Mouse (Mus musculus) megakaryocyte, embryonic 14.5 days (primary cell): ENCODE measurements at regions not wholly inside any gene's neighbourhood (a gene's known extent, or its start where the extent isn't known, plus 50 kb on each side); places are given as distances from the start of the nearest gene placed in this dataset.

Experiments
- H3K27me3 ChIP-seq: replicated peaks from 2 replicates; pipeline ENCODE3; 2012; ENCODE audit warnings: inconsistent platforms
- H3K36me3 ChIP-seq: replicated peaks from 2 replicates; pipeline ENCODE3; 2012; ENCODE audit warnings: low read length, inconsistent platforms, mixed read lengths
- H3K4me1 ChIP-seq: 2 replicates; pipeline ENCODE4 v1.6.1; 2012; ENCODE audit warnings: inconsistent platforms
- H3K4me3 ChIP-seq: replicated peaks from 2 replicates; pipeline ENCODE3; 2012; ENCODE audit warnings: moderate library complexity, mild to moderate bottlenecking, inconsistent platforms
- H3K9me3 ChIP-seq: 2 replicates; pipeline ENCODE4 v1.6.1; 2012; ENCODE audit warnings: inconsistent platforms
- FLI1 ChIP-seq: IDR thresholded peaks from 2 replicates; pipeline ENCODE4 v1.6.1; 2012; ENCODE audit warnings: low read length, inconsistent platforms, mixed read lengths
- GATA1 ChIP-seq: IDR thresholded peaks from 3 replicates; pipeline ENCODE4 v1.6.1; 2012; ENCODE audit warnings: mixed read lengths, low read length, inconsistent platforms, borderline replicate concordance

- Histone ChIP-seq H3K27me3 (no peaks in the 10 kb centered on the region), H3K4me3 (no peak overlapping the region), H3K36me3 (no peaks in the 10 kb centered on the region), H3K9me3 (no peaks in the 10 kb centered on the region; the same call in 1 of the 2 replicates), H3K4me1 (no peaks in the 10 kb centered on the region)
- TF ChIP-seq FLI1 (no peak), GATA1 (no peak)
Measured at GRCm38 (mm10) chr16:5700731-5701255, 184.4 kb upstream of the Rbfox1 start.

GRCm38 (mm10) chr16:5688322-5688721 lies 196.8 kb upstream of the Rbfox1 start:
- Histone ChIP-seq H3K4me1 (no peaks in the 10 kb centered on the region), H3K4me3 (no peak overlapping the region), H3K36me3 (no peaks in the 10 kb centered on the region), H3K27me3 (no peaks in the 10 kb centered on the region), H3K9me3 (no peaks in the 10 kb centered on the region)
- no peak for TF ChIP-seq FLI1
- TF ChIP-seq GATA1 = no peak

GRCm38 (mm10) chr16:5673372-5673960 lies 211.7 kb upstream of the Rbfox1 start:
- H3K36me3 ChIP-seq = no peaks in the 10 kb centered on the region
- no peaks in the 10 kb centered on the region for H3K4me1 ChIP-seq
- H3K9me3 ChIP-seq = no peaks in the 10 kb centered on the region
- no peak for TF ChIP-seq FLI1
- no peak for TF ChIP-seq GATA1
- H3K27me3 ChIP-seq = no peaks in the 10 kb centered on the region
- H3K4me3 ChIP-seq = no peak overlapping the region

GRCm38 (mm10) chr16:5672871-5673270 lies 212.3 kb upstream of the Rbfox1 start:
- Histone ChIP-seq H3K4me3 (no peak overlapping the region), H3K36me3 (no peaks in the 10 kb centered on the region), H3K9me3 (no peaks in the 10 kb centered on the region), H3K4me1 (no peaks in the 10 kb centered on the region), H3K27me3 (no peaks in the 10 kb centered on the region)
- TF ChIP-seq GATA1 = no peak
- no peak for TF ChIP-seq FLI1

- H3K4me1 ChIP-seq = no peaks in the 10 kb centered on the region
- no peak for TF ChIP-seq FLI1
- no peak for TF ChIP-seq GATA1
Measured at GRCm38 (mm10) chr16:5668403-5668967, 216.7 kb upstream of the Rbfox1 start.

GRCm38 (mm10) chr16:5661918-5662317 lies 223.2 kb upstream of the Rbfox1 start:
- H3K36me3 ChIP-seq = no peaks in the 10 kb centered on the region
- H3K4me1 ChIP-seq = no peaks in the 10 kb centered on the region
- no peaks in the 10 kb centered on the region for H3K9me3 ChIP-seq
- no peak overlapping the region for H3K4me3 ChIP-seq
- TF ChIP-seq FLI1 (no peak), GATA1 (no peak)
- no peaks in the 10 kb centered on the region for H3K27me3 ChIP-seq

More at GRCm38 (mm10) chr16:5668403-5668967, 216.7 kb upstream of the Rbfox1 start:
- H3K36me3 ChIP-seq = no peaks in the 10 kb centered on the region
- H3K4me3 ChIP-seq = no peak overlapping the region
- H3K27me3 ChIP-seq = no peaks in the 10 kb centered on the region
- no peaks in the 10 kb centered on the region for H3K9me3 ChIP-seq

- Histone ChIP-seq H3K4me1 (no peaks in the 10 kb centered on the region), H3K4me3 (no peak overlapping the region), H3K27me3 (no peaks in the 10 kb centered on the region), H3K9me3 (no peaks in the 10 kb centered on the region), H3K36me3 (no peaks in the 10 kb centered on the region)
- TF ChIP-seq FLI1 = no peak
Measured at GRCm38 (mm10) chr16:5651551-5651950, 233.6 kb upstream of the Rbfox1 start.

GRCm38 (mm10) chr16:5651002-5651401 lies 234.2 kb upstream of the Rbfox1 start:
- no peaks in the 10 kb centered on the region for H3K4me1 ChIP-seq
- no peaks in the 10 kb centered on the region for H3K27me3 ChIP-seq
- TF ChIP-seq GATA1 = no peak
- TF ChIP-seq FLI1 = no peak
- no peak overlapping the region for H3K4me3 ChIP-seq
- no peaks in the 10 kb centered on the region for H3K36me3 ChIP-seq
- no peaks in the 10 kb centered on the region for H3K9me3 ChIP-seq

- Histone ChIP-seq H3K4me3 (no peak overlapping the region), H3K4me1 (no peaks in the 10 kb centered on the region), H3K27me3 (no peaks in the 10 kb centered on the region), H3K9me3 (no peaks in the 10 kb centered on the region), H3K36me3 (no peaks in the 10 kb centered on the region)
- TF ChIP-seq GATA1 = no peak
- TF ChIP-seq FLI1 = no peak
Measured at GRCm38 (mm10) chr16:5639956-5640355, 245.2 kb upstream of the Rbfox1 start.

GRCm38 (mm10) chr16:5629996-5630395 lies 255.2 kb upstream of the Rbfox1 start:
- Histone ChIP-seq H3K36me3 (no peaks in the 10 kb centered on the region), H3K27me3 (no peaks in the 10 kb centered on the region), H3K4me3 (no peak overlapping the region), H3K4me1 (no peaks in the 10 kb centered on the region), H3K9me3 (no peaks in the 10 kb centered on the region)
- TF ChIP-seq GATA1 (no peak), FLI1 (no peak)
